Mouse (Mus musculus) limb, embryonic 14.5 days (tissue): ENCODE measurements at regions not wholly inside any gene's neighbourhood (a gene's known extent, or its start where the extent isn't known, plus 50 kb on each side); places are given as distances from the start of the nearest gene placed in this dataset.

Experiments used
- ATAC-seq: fragments of 200-750 bp; cut with Nextera tagmentation; 2 replicates; pipeline ENCODE4 v1.8.0; 2017; ENCODE audit warnings: low read depth, moderate number of reproducible peaks, moderate TSS enrichment; ENCODE audit not compliant: low FRiP score
- DNase-seq: peaks from one replicate; pipeline ENCODE4 v3.0.0-alpha.2; 2015; ENCODE audit warnings: low spot score
- H3K27ac ChIP-seq: fragments of 300-500 bp; sonication (generic); replicated peaks from 2 replicates; pipeline ENCODE4 v1.5.1; 2014; ENCODE audit warnings: low read depth, mild to moderate bottlenecking, low read length, moderate library complexity, mixed read lengths
- H3K27me3 ChIP-seq: fragments of 300-500 bp; sonication (generic); 2 replicates; pipeline ENCODE4 v1.6.1; 2014; ENCODE audit warnings: low read length, mixed read lengths; ENCODE audit not compliant: control insufficient read depth, insufficient read depth
- H3K36me3 ChIP-seq: fragments of 300-500 bp; sonication (generic); 2 replicates; pipeline ENCODE4 v1.6.1; 2014; ENCODE audit warnings: mild to moderate bottlenecking, low read length, moderate library complexity, mixed read lengths; ENCODE audit not compliant: control insufficient read depth, insufficient read depth
- H3K4me1 ChIP-seq: fragments of 300-500 bp; sonication (generic); 2 replicates; pipeline ENCODE4 v1.6.1; 2014; ENCODE audit warnings: antibody characterized with exemption, low read length, mixed read lengths; ENCODE audit not compliant: control insufficient read depth, insufficient read depth
- H3K4me2 ChIP-seq: fragments of 300-500 bp; sonication (generic); replicated peaks from 2 replicates; pipeline ENCODE4 v1.6.1; 2014; ENCODE audit warnings: low read depth, mild to moderate bottlenecking, low read length, moderate library complexity; ENCODE audit not compliant: severe bottlenecking
- H3K4me3 ChIP-seq: fragments of 300-500 bp; sonication (generic); replicated peaks from 2 replicates; pipeline ENCODE4 v1.5.1; 2014; ENCODE audit warnings: low read length
- H3K9ac ChIP-seq: fragments of 300-500 bp; sonication (generic); 2 replicates; pipeline ENCODE4 v1.6.1; 2014; ENCODE audit warnings: mild to moderate bottlenecking, low read depth, low read length, moderate library complexity; ENCODE audit not compliant: severe bottlenecking
- H3K9me3 ChIP-seq: fragments of 300-500 bp; sonication (generic); 2 replicates; pipeline ENCODE4 v1.6.1; 2016; ENCODE audit warnings: low read length; ENCODE audit not compliant: control insufficient read depth
- POLR2A ChIP-seq: fragments of 200-500 bp; IDR thresholded peaks from 2 replicates; pipeline ENCODE4 v1.8.0; 2012; ENCODE audit warnings: inconsistent platforms, mild to moderate bottlenecking, moderate library complexity, borderline replicate concordance; ENCODE audit not compliant: insufficient read depth, insufficient read length; ENCODE audit errors: extremely low read depth
- WGBS: fragments of 180-500 bp; shearing (Covaris S2); extraction: QIAGEN DNeasy Blood & Tissue Kit; methylation state at CpG from one replicate; pipeline ENCODE4 v1.1.7; 2014; 5-methylcytosine and 5-hydroxymethylcytosine counted together

- H3K9me3 ChIP-seq, result no peaks in the 10 kb centered on the region
- ATAC-seq (no peak), DNase-seq (no peak)
- peaks cover 8% of the 10 kb centered on the region for H3K4me1 ChIP-seq
- no peaks in the 10 kb centered on the region for H3K27me3 ChIP-seq
- 35% methylated on average over 5 of the region's 5 CpGs for WGBS
- no peak for TF ChIP-seq POLR2A
- no peak overlapping the region for H3K27ac ChIP-seq
- no peak overlapping the region for H3K4me3 ChIP-seq
- H3K4me2 ChIP-seq, result no peak overlapping the region
- H3K36me3 ChIP-seq, result no peaks in the 10 kb centered on the region
- no peak overlapping the region for H3K9ac ChIP-seq
These were observed 78.1 kb upstream of the Zfp644 start for GRCm38 (mm10) chr5:106775010-106775693.

DNA sequence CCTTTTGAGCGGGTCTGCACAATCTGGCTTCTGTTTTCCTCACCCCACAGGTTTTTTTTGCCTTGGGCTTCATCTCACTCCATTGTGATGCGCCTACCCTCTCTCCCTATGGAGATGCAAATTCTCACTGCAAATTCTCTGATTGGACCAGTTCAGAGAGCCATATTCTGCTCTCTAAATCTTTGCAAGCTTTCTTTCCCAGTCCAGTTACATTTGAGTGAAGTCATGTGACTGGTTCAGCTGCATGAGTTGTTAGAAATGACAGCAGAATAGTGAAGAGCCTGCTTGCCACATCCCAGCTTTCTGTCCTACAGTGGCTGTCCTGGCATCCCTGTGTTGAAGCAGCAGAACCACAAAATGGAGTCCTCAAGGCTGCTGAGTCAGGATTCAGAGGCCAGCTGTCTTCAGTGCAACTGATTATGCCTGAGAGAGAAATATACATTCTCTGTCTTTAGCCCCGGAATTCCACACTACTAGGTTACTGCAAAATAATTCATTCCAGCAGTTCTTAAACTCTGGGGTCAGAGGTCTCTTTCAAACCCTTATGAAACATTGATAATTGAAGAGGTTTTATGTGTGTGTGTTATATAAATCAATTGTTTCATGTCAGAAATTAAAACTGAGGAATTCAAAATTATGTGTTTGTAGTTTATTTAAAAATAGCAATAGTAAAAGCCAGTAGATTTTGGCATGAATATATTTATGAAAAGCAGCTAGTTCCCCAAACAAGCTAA lies 76.3 kb upstream of the Zfp644 start:
- no peak for TF ChIP-seq POLR2A
- DNase-seq (no peak), ATAC-seq (peak; percentile 50; the same call in 1 of the 2 replicates)
- H3K27ac ChIP-seq, result 0 out of 2 replicates have a peak overlapping the region, but pooled peaks have one; percentile 30
- WGBS, result 38% methylated on average over 3 of the region's 3 CpGs
- no peak overlapping the region for H3K9ac ChIP-seq
- H3K4me2 ChIP-seq, result no peak overlapping the region
- H3K27me3 ChIP-seq, result no peaks in the 10 kb centered on the region
- no peaks in the 10 kb centered on the region for H3K9me3 ChIP-seq
- H3K36me3 ChIP-seq, result no peaks in the 10 kb centered on the region
- H3K4me3 ChIP-seq, result no peak overlapping the region
- H3K4me1 ChIP-seq, result peaks cover 8% of the 10 kb centered on the region

GRCm38 (mm10) chr5:106771029-106771428 lies 73.9 kb upstream of the Zfp644 start:
- no peak for TF ChIP-seq POLR2A
- H3K4me1 ChIP-seq, result peaks cover 8% of the 10 kb centered on the region
- no peak overlapping the region for H3K4me2 ChIP-seq
- no peak overlapping the region for H3K27ac ChIP-seq
- no peaks in the 10 kb centered on the region for H3K27me3 ChIP-seq
- ATAC-seq, result no peak
- no peak overlapping the region for H3K4me3 ChIP-seq
- DNase-seq, result no peak
- no peaks in the 10 kb centered on the region for H3K9me3 ChIP-seq
- H3K9ac ChIP-seq, result no peak overlapping the region
- H3K36me3 ChIP-seq, result no peaks in the 10 kb centered on the region
- 76% methylated on average over 1 of the region's 1 CpGs for WGBS

- TF ChIP-seq POLR2A, result no peak
- Histone ChIP-seq H3K27me3 (no peaks in the 10 kb centered on the region), H3K4me3 (no peak overlapping the region), H3K4me2 (no peak overlapping the region), H3K9ac (no peak overlapping the region), H3K27ac (no peak overlapping the region), H3K4me1 (0 out of 2 replicates have a peak, but pooled peaks cover 3% of the 10 kb centered on the region), H3K9me3 (no peaks in the 10 kb centered on the region), H3K36me3 (no peaks in the 10 kb centered on the region)
- no peak for DNase-seq
- WGBS, result 85% methylated on average over 3 of the region's 3 CpGs
- no peak for ATAC-seq
These were observed 68.2 kb upstream of the Zfp644 start for GRCm38 (mm10) chr5:106765335-106765734.

- H3K9ac ChIP-seq, result no peak overlapping the region
- DNase-seq (no peak), ATAC-seq (peak; percentile 55; the same call in 1 of the 2 replicates)
- H3K9me3 ChIP-seq, result no peaks in the 10 kb centered on the region
- no peak overlapping the region for H3K27ac ChIP-seq
- TF ChIP-seq POLR2A, result no peak
- H3K4me3 ChIP-seq, result no peak overlapping the region
- WGBS, result 20% methylated on average over 3 of the region's 3 CpGs
- no peaks in the 10 kb centered on the region for H3K36me3 ChIP-seq
- H3K4me2 ChIP-seq, result no peak overlapping the region
- H3K27me3 ChIP-seq, result no peaks in the 10 kb centered on the region; the same call in 1 of the 2 replicates
- H3K4me1 ChIP-seq, result 0 out of 2 replicates have a peak, but pooled peaks cover 3% of the 10 kb centered on the region
These were observed 66.2 kb upstream of the Zfp644 start for GRCm38 (mm10) chr5:106763283-106763682.
